8 mouse cellular contexts compared by ENCODE assay signal in genomic region chr8:107048061-107048941, GRCm38 (mm10). TPM values are rescaled to one million over a fixed set of nuclear protein-coding genes. Genes with fewer than 3 reads are reported as not detected.
DNase-seq lines count a peak whose midpoint lies in the region; ATAC-seq and TF ChIP-seq lines count a peak whose summit lies in the region.

TSS of gene Pdf (minus strand) at chr8:107048614.

- peaks cover 52% of the 10 kb centered on the region for H3K36me3 ChIP-seq in hindbrain, postnatal 0 days (ENCODE audit: insufficient read depth, low read length)
- H3K36me3 ChIP-seq in macrophage (ENCODE audit: inconsistent target) = peaks cover 51% of the 10 kb centered on the region

- peak; percentile 84 for DNase-seq in ZHBTc4 (ENCODE audit: low read depth, low spot score)
- peak; percentile 56 to 71 for DNase-seq in gastrocnemius, adult 8-10 months (ENCODE audit: low spot score in 2 of 2)
- peak; percentile 90 for DNase-seq in hindbrain, postnatal 0 days (ENCODE audit: low spot score)
- peak; percentile 84 to 85 for DNase-seq in left cerebral cortex, adult 2 months (ENCODE audit: extremely low spot score in 1 of 2, low spot score in 2 of 2)
- DNase-seq in right cerebral cortex, adult 18-20 months = peak; percentile 86
- DNase-seq in urinary bladder, adult 2 months (ENCODE audit: low spot score) = peak; percentile 71

- TF ChIP-seq CTCF in hindbrain, postnatal 0 days (IDR thresholded peaks at IDR 0.05; ENCODE audit: low read depth) = no peak
- no peak; the same call in 1 of the 2 replicates for TF ChIP-seq CTCF in left cerebral cortex, adult 2 months (IDR thresholded peaks at IDR 0.05)

- H3K4me1 ChIP-seq in hindbrain, postnatal 0 days (ENCODE audit: insufficient read depth, low read length) = no peaks in the 10 kb centered on the region; the same call in 1 of the 2 replicates

- peak within 1 kb of the TSS; percentile 84 for H3K9ac ChIP-seq in hindbrain, postnatal 0 days (replicated peaks; ENCODE audit: low read length)

- H3K4me3 ChIP-seq in hindbrain, postnatal 0 days (ENCODE audit: low read length) = peak within 1 kb of the TSS; percentile 76
- peak within 1 kb of the TSS; percentile 72 for H3K4me3 ChIP-seq in left cerebral cortex, adult 2 months
- peak within 1 kb of the TSS; percentile 60 for H3K4me3 ChIP-seq in macrophage (ENCODE audit: inconsistent target)

- no peaks in the 10 kb centered on the region for H3K27me3 ChIP-seq in hindbrain, postnatal 0 days (ENCODE audit: insufficient read depth, low read length)

- WGBS in hindbrain, postnatal 0 days = 1% methylated on average over 84 of the region's 87 CpGs
- under 1% methylated on average over 77 of the region's 87 CpGs for WGBS in macrophage (ENCODE audit: missing documents)

- intact Hi-C loops in left cerebral cortex, adult 2 months (cut with DNase I) = no loop called here

- H3K4me2 ChIP-seq in hindbrain, postnatal 0 days (ENCODE audit: low read depth, low read length) = peak within 1 kb of the TSS; percentile 96

- peaks cover 62% of the 10 kb centered on the region for H3K79me2 ChIP-seq in macrophage (ENCODE audit: inconsistent target)

- ATAC-seq in common myeloid progenitor, adult 5-6 weeks (replicated peaks; ENCODE audit: low read depth, poor library complexity, severe bottlenecking) = peak; percentile 85
- peak; percentile 91 for ATAC-seq in hindbrain, postnatal 0 days

- H3K9me3 ChIP-seq in hindbrain, postnatal 0 days (ENCODE audit: low read length) = no peaks in the 10 kb centered on the region

- peak within 1 kb of the TSS; percentile 92 for H3K27ac ChIP-seq in hindbrain, postnatal 0 days
- peak within 1 kb of the TSS; percentile 96 for H3K27ac ChIP-seq in left cerebral cortex, adult 2 months
- H3K27ac ChIP-seq in macrophage = peak within 1 kb of the TSS; percentile 43

RNA-seq across cellular contexts. Expression of gene Pdf, which starts in this region (rescaled TPM):
- total RNA-seq in common myeloid progenitor, adult 5-6 weeks (2017) = 45.9 and 83.2 TPM in 2 replicates
- total RNA-seq in gastrocnemius, adult 8-10 months (2022) = 10 to 100 TPM; 40.9 to 60.7 (median 54.2) TPM
- 57.7 and 68.8 TPM in 2 replicates for total RNA-seq in hindbrain, postnatal 0 days (2014; rRNA removed)
- polyA plus RNA-seq in hindbrain, postnatal 0 days (2015; fragmentation: Nextera tagmentation; extraction: Ambion mirVana) = 30.5 and 36.9 TPM in 2 replicates
- 10 to 100 TPM; 24.4 to 25.9 TPM for total RNA-seq in left cerebral cortex, adult 2 months (2021)
- total RNA-seq in macrophage (2018; cell fraction: chromatin; rRNA removed) = 1 to 10 TPM in 20 of 26 experiments, under 1 TPM in 2, not detected in 4; 0.84 to 4.3 (median 2.1) TPM
- 10 to 100 TPM in 3 of 26 experiments, 1 to 10 TPM in 23; 3.2 to 11.2 (median 5.9) TPM for total RNA-seq in macrophage (2018; cell fraction: cytosol; rRNA removed)
- 1 to 10 TPM in 22 of 26 experiments, under 1 TPM in 1, not detected in 3; 0.78 to 8.7 (median 2.5) TPM for total RNA-seq in macrophage (2018; cell fraction: nucleus; rRNA removed)
- polyA plus RNA-seq in macrophage (2018) = 8.2 to 21.8 TPM (median 10.7 TPM) in 3 replicates
- 28.6 and 29.1 TPM in 2 replicates for polyA plus RNA-seq in urinary bladder, adult 2 months (2012; rRNA removed)

Comparison
In these comparisons a context has a peak if more than half of its experiments do, and no peak if none do; other contexts are left out.
1. Peak in every context shown above with its lines: DNase-seq, ATAC-seq, H3K4me3 ChIP-seq and H3K27ac ChIP-seq.
2. H3K27ac ChIP-seq: peak in every context shown above with its lines; median percentile 96 in left cerebral cortex, adult 2 months; 92 in hindbrain, postnatal 0 days; 43 in macrophage.